Mouse (Mus musculus) lung, embryonic 15.5 days (tissue): ENCODE data around the gene Shisa6. TPM values are rescaled to one million over a fixed set of nuclear protein-coding genes. Genes with fewer than 3 reads are reported as not detected.

Source experiments
- ATAC-seq: fragments of 200-750 bp; cut with Nextera tagmentation; 2 replicates; pipeline ENCODE4 v1.8.0; 2017; ENCODE audit warnings: moderate number of reproducible peaks, borderline replicate concordance; ENCODE audit not compliant: low FRiP score, low TSS enrichment; ENCODE audit errors: extremely low read depth
- H3K27ac ChIP-seq: fragments of 300-500 bp; sonication (generic); 2 replicates; pipeline ENCODE4 v1.5.1; 2015; ENCODE audit warnings: moderate library complexity, mild to moderate bottlenecking, inconsistent platforms
- H3K27me3 ChIP-seq: fragments of 300-500 bp; sonication (generic); 2 replicates; pipeline ENCODE4 v1.6.1; 2015; ENCODE audit warnings: inconsistent platforms
- H3K36me3 ChIP-seq: fragments of 300-500 bp; sonication (generic); 2 replicates; pipeline ENCODE4 v1.6.1; 2015; ENCODE audit warnings: inconsistent platforms
- H3K4me1 ChIP-seq: fragments of 300-500 bp; sonication (generic); 2 replicates; pipeline ENCODE4 v1.6.1; 2015; ENCODE audit warnings: inconsistent platforms
- H3K4me2 ChIP-seq: fragments of 300-500 bp; sonication (generic); 2 replicates; pipeline ENCODE4 v1.6.1; 2015; ENCODE audit warnings: inconsistent platforms, mild to moderate bottlenecking, moderate library complexity
- H3K4me3 ChIP-seq: fragments of 300-500 bp; sonication (generic); 2 replicates; pipeline ENCODE4 v1.5.1; 2015; ENCODE audit warnings: mild to moderate bottlenecking, inconsistent platforms
- H3K9ac ChIP-seq: fragments of 300-500 bp; sonication (generic); 2 replicates; pipeline ENCODE4 v1.6.1; 2015; ENCODE audit warnings: inconsistent platforms
- H3K9me3 ChIP-seq: fragments of 300-500 bp; sonication (generic); 2 replicates; pipeline ENCODE4 v1.6.1; 2016; ENCODE audit warnings: inconsistent platforms
- WGBS: fragments of 180-500 bp; shearing (Covaris S2); methylation state at CpG from one replicate; pipeline ENCODE4 v1.1.7; 2015; 5-methylcytosine and 5-hydroxymethylcytosine counted together
- polyA plus RNA-seq: library from polyadenylated mRNA; unstranded; fragments of >200 nt; fragmentation: Nextera tagmentation; extraction: Ambion mirVana; gene quantifications from 2 replicates; pipeline ENCODE4 v1.2.1, GENCODE M21; 2015

Gene Shisa6
- polyA plus RNA-seq, 1 experiment from 2014 or later: 0.31 TPM

DNA sequence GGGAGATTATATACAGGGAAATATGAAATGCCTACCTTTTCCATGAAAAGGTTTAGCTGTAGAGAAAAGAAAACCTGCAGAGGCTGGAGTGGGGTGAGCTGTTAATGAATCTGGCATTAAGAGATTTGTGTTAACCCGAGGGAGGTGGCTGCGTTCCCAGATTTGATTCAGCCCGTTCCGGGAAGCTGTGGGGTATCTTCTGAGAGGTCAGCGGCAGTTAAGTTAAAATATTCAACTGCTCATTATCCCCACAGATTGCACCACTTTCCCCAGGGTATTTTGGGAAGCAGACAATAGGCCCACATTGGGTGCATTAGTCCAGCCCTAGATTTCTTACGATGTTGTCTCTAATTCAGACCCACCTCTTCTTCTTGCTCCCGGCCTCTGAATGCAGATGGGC, 213.0 kb downstream of the Shisa6 start:
- no peak overlapping the region for H3K9ac ChIP-seq
- no peaks in the 10 kb centered on the region for H3K27me3 ChIP-seq
- ATAC-seq: no peak
- no peaks in the 10 kb centered on the region for H3K36me3 ChIP-seq
- 74% methylated on average over 7 of the region's 7 CpGs for WGBS
- no peak overlapping the region for H3K4me2 ChIP-seq
- H3K9me3 ChIP-seq: no peaks in the 10 kb centered on the region
- no peak overlapping the region for H3K27ac ChIP-seq
- no peak overlapping the region for H3K4me3 ChIP-seq
- no peaks in the 10 kb centered on the region for H3K4me1 ChIP-seq

DNA sequence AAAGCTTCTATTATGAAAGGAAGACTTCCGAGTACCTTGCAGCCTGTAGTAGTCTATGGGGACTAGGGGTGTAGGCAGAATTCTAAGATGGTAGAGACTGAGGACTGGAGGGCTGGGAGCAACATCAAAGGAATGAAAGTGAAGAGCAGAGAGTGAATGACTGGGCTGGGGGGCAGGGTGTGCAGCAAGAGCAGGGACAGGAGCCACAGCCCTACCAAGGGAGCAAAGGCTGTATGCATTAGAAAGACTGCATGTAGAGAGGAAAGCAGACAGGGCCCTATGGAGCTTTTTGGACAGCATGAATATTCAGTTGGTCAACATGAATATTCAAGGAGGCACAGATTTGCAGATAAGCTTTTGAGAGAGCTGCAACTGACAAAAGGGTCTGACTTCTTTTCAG, 221.4 kb downstream of the Shisa6 start:
- no peak overlapping the region for H3K4me2 ChIP-seq
- ATAC-seq: no peak
- no peak overlapping the region for H3K4me3 ChIP-seq
- H3K27me3 ChIP-seq: no peaks in the 10 kb centered on the region
- WGBS: 66% methylated on average over 1 of the region's 1 CpGs
- no peak overlapping the region for H3K9ac ChIP-seq
- no peaks in the 10 kb centered on the region for H3K36me3 ChIP-seq
- no peaks in the 10 kb centered on the region for H3K9me3 ChIP-seq
- H3K4me1 ChIP-seq: no peaks in the 10 kb centered on the region
- no peak overlapping the region for H3K27ac ChIP-seq

DNA sequence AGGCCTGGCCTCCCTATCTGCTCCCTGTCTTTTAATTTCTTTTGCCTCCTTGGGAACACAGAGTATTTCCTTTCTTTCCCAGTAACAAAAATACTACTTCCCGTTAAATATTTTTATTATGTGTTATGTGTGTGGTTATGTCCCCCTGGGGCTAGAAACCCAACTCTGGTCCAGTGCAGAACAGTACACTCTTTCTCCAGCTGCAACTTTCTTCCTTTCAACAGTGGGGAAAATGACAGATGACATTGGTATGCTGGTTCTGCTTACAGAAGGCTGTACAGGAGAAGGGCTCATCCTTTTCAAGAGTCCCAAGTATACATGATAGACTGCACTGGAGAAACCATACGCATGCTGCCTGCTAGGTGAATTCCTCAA, 251.1 kb downstream of the Shisa6 start:
- Histone ChIP-seq H3K9ac (no peak overlapping the region), H3K4me3 (no peak overlapping the region), H3K4me2 (no peak overlapping the region), H3K36me3 (no peaks in the 10 kb centered on the region), H3K9me3 (no peaks in the 10 kb centered on the region), H3K4me1 (no peaks in the 10 kb centered on the region), H3K27me3 (no peaks in the 10 kb centered on the region), H3K27ac (no peak overlapping the region)
- 70% methylated on average over 2 of the region's 2 CpGs for WGBS
- no peak for ATAC-seq

DNA sequence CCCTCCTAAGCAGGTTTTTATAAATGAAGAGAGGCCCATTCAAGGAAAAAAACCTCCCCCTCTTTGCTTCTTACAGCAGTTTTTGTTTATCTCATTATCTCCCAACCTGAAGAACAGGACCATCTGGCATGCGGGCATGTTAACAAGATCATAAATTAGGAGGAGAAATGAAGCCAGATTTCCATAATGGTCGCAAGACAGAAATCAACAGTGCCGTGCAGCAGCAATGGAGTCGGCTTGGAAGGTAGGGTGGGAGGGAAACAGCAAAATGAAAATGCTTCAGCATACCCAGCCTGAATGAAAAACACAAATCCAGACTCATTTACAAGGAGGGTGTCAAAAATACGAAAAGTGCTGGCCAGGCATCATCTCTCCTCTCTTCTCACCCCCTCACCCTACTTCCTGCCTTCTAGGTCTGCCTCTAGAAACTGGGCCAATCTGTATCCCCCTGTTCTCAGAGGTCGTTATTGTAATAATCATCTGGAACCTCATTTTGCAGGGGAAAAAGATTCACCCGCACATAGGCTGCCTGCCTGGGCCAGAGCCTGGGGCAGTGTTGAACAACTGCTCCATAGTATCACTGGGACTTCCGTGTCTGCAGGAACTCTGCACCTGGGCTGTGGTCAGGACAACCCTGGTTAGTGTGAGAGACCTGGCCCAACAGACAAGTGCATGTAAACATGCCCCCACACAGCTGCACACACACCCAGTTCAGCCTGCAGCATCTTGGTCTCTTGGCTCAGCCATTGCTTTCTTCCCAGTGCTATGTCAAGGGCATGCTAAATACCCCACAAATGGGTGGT, 251.7 kb downstream of the Shisa6 start:
- H3K27ac ChIP-seq: no peak overlapping the region
- H3K4me1 ChIP-seq: no peaks in the 10 kb centered on the region
- H3K4me3 ChIP-seq: no peak overlapping the region
- no peaks in the 10 kb centered on the region for H3K36me3 ChIP-seq
- no peak for ATAC-seq
- H3K9me3 ChIP-seq: no peaks in the 10 kb centered on the region
- no peak overlapping the region for H3K4me2 ChIP-seq
- H3K27me3 ChIP-seq: no peaks in the 10 kb centered on the region
- no peak overlapping the region for H3K9ac ChIP-seq
- 67% methylated on average over 8 of the region's 8 CpGs for WGBS

DNA sequence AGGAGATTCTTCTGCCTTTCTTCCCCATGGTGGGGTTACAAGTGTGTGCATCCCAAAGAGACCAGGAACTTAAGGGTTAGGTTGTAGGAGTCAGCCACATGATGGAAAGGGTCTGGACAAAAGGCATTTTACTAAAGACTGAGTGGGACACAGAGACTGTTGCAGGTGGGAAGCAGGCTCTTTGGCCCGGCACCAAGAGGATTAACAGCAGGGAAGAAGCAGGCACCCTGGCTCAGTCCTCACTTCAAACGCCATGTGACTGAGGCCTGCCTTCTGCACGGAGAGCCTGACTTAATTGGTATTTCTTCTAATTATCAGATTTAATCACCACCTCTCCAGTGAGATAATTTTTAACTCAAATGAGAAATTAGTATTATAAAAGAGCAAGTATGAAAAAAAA, 258.7 kb downstream of the Shisa6 start:
- no peaks in the 10 kb centered on the region for H3K36me3 ChIP-seq
- H3K9ac ChIP-seq: no peak overlapping the region
- H3K27me3 ChIP-seq: no peaks in the 10 kb centered on the region
- H3K27ac ChIP-seq: no peak overlapping the region
- no peak overlapping the region for H3K4me3 ChIP-seq
- H3K9me3 ChIP-seq: no peaks in the 10 kb centered on the region
- 57% methylated on average over 3 of the region's 3 CpGs for WGBS
- H3K4me2 ChIP-seq: no peak overlapping the region
- H3K4me1 ChIP-seq: no peaks in the 10 kb centered on the region
- ATAC-seq: no peak

DNA sequence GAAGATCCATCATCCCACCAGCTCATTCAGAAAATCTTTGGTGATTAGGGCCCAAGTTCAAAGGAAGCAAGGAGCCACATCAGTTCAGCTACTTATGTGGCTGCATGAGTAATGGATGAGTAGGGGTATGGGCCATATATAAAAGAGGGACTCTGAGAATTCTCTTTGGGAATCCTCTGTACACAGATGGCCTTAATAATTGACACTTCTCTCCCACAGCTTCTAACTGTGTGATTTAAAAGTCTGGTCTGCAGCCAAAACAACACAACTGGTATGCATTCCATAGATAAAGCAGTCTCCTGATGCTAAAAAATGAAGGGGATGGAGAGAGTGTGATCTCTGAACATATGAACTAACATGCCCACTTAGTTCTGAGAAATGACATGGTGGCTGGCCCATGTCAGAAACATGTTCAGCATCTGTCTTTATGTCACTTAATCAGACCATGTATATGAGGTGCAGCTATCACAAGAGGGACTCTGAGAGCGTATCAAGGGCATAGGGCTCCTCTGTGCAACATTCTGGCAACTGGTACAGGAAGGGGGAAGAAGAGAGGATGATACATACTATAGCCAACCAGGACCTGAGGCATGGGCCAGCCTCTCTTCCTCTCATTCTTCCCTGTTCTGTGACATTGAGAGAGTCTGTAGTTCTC, 260.3 kb downstream of the Shisa6 start:
- Histone ChIP-seq H3K9me3 (no peaks in the 10 kb centered on the region), H3K4me3 (no peak overlapping the region), H3K9ac (no peak overlapping the region), H3K4me1 (no peaks in the 10 kb centered on the region), H3K27me3 (no peaks in the 10 kb centered on the region), H3K36me3 (no peaks in the 10 kb centered on the region), H3K4me2 (no peak overlapping the region), H3K27ac (no peak overlapping the region)
- WGBS: 25% methylated on average over 1 of the region's 1 CpGs
- ATAC-seq: peak; percentile 92

DNA sequence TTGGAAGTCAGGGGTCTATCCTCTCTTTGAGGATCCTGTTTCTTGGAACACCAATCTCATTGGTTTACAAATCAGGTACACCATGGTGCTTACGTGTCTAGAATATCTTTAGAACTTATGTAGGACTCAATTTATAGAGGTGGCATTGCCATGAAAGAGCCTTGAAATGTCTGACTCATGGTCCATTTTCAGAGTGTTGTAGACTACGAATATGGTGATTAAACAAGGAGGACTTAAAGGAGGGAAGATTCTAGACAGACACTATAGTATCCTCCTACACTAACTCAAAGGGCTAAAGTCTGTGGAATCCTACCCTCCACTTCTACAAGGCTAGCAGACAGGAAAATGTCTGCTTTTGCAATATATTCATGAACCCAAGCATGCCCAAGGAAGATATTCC, 265.6 kb downstream of the Shisa6 start:
- Histone ChIP-seq H3K4me1 (no peaks in the 10 kb centered on the region), H3K9ac (no peak overlapping the region), H3K27ac (no peak overlapping the region), H3K4me3 (no peak overlapping the region), H3K9me3 (no peaks in the 10 kb centered on the region), H3K36me3 (no peaks in the 10 kb centered on the region), H3K4me2 (no peak overlapping the region), H3K27me3 (no peaks in the 10 kb centered on the region)
- ATAC-seq: no peak
- WGBS: 72% methylated on average over 2 of the region's 2 CpGs

DNA sequence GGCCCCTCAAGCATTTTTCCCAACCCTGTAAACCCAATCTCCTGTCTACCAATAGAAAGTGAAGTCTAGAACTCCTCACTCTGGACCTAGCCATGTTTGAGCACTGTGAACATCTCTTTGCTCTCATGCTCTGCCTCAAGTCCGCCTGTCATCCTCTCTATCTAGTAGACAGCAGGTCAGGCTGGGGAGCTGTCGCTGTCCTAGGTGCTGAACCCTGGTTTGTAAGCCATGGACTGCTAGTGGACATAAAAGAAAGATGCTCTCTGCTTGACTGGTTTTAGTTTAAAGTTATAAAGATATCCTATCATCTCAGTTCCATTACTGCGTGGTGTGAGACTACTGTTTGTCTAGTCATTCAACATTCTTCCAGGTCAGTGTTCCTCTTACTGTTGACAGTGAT, 266.9 kb downstream of the Shisa6 start:
- WGBS: 7% methylated on average over 3 of the region's 3 CpGs
- no peak for ATAC-seq
- Histone ChIP-seq H3K27me3 (no peaks in the 10 kb centered on the region), H3K27ac (no peak overlapping the region), H3K9me3 (no peaks in the 10 kb centered on the region), H3K36me3 (no peaks in the 10 kb centered on the region), H3K4me2 (no peak overlapping the region), H3K4me3 (no peak overlapping the region), H3K4me1 (no peaks in the 10 kb centered on the region), H3K9ac (no peak overlapping the region)

DNA sequence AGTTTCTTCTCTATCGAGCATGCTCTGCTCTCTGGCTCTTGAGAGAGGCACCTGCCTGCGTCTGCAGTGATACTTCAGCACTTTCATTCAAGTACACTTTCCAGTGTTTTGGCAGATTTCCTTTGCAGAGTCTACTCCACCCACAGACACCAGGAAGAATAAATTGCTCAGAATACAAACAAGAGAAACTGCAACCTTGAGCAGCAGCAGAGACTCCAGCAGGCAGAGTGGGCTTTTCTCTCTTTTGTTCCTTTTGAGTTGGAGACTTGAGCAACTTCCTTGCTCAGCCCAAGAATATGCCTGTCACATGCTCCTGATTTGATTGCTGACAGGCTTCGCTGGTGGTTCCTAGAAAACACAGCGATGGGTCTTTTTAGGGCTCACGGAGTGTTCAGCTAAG, 278.6 kb downstream of the Shisa6 start:
- no peaks in the 10 kb centered on the region for H3K36me3 ChIP-seq
- no peak overlapping the region for H3K4me2 ChIP-seq
- H3K9me3 ChIP-seq: no peaks in the 10 kb centered on the region
- no peaks in the 10 kb centered on the region for H3K4me1 ChIP-seq
- no peak overlapping the region for H3K4me3 ChIP-seq
- H3K9ac ChIP-seq: no peak overlapping the region
- WGBS: 74% methylated on average over 5 of the region's 5 CpGs
- ATAC-seq: no peak
- no peak overlapping the region for H3K27ac ChIP-seq
- no peaks in the 10 kb centered on the region for H3K27me3 ChIP-seq

DNA sequence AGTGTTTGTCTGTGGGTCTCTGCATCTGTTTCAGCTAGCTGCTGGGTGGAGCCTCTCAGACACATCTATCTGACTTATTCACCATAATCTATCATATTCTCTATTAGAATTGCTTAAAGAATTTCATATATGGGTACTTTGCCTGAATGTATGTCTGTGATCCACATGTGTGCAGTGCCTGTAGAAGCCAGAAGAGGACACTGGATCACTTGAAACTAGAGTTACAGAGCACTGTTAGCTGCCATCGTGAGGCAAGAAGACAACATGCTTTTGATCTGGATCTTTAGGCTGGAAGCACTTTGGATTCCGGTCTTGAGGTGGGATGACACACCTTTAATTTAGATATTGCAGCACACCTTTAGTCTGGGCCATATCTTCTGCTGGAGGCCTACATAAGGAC, 289.2 kb downstream of the Shisa6 start:
- H3K27me3 ChIP-seq: no peaks in the 10 kb centered on the region
- H3K27ac ChIP-seq: no peak overlapping the region
- no peak overlapping the region for H3K4me3 ChIP-seq
- ATAC-seq: no peak
- WGBS: 68% methylated on average over 2 of the region's 2 CpGs
- H3K9ac ChIP-seq: no peak overlapping the region
- H3K36me3 ChIP-seq: no peaks in the 10 kb centered on the region
- H3K4me2 ChIP-seq: no peak overlapping the region
- no peaks in the 10 kb centered on the region for H3K9me3 ChIP-seq
- no peaks in the 10 kb centered on the region for H3K4me1 ChIP-seq

DNA sequence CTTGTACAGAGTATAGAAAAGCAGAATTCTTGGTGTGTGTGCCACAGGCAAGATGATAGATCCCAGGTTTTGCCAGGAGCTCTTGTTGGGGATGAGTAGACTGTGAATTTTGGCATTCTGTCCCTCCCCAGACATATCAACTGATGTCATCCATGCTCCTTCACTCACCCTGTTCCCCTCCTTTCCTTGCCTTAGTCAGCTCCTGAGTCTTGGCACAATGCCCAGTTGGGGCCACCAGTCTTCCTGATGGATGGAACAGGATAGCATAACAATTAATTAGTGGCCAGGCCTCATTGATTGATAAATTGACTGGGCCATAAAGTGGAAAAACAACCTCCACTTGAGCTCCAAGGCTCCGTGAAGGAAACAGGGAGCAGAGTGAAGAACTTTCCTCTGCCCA, 292.9 kb downstream of the Shisa6 start:
- H3K27me3 ChIP-seq: no peaks in the 10 kb centered on the region
- H3K4me3 ChIP-seq: no peak overlapping the region
- no peak overlapping the region for H3K4me2 ChIP-seq
- H3K9ac ChIP-seq: no peak overlapping the region
- H3K27ac ChIP-seq: no peak overlapping the region
- no peaks in the 10 kb centered on the region for H3K36me3 ChIP-seq
- WGBS: 24% methylated on average over 1 of the region's 1 CpGs
- no peaks in the 10 kb centered on the region for H3K9me3 ChIP-seq
- no peaks in the 10 kb centered on the region for H3K4me1 ChIP-seq
- ATAC-seq: no peak

DNA sequence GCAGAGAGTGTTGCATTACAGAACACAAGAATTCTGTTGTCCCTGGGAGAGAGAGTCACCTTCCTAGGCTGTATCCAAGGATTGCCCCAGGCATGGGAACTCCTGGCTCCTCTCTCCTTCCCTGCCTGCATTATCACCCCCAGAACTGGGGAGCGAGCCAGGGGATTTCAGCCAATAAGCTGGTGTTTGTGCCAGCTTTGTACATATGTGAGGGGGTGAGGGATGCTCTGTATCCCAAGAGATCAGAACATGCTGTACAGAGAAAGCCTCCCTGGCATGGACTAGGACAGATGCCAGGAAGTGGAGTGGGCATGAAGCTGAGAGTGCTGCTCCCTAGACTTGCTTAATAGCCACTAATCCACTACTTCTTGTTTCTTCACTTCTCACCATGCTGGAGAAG, 303.6 kb downstream of the Shisa6 start:
- no peaks in the 10 kb centered on the region for H3K27me3 ChIP-seq
- H3K27ac ChIP-seq: no peak overlapping the region
- no peak for ATAC-seq
- H3K9me3 ChIP-seq: no peaks in the 10 kb centered on the region
- no peak overlapping the region for H3K4me2 ChIP-seq
- H3K4me3 ChIP-seq: no peak overlapping the region
- no peaks in the 10 kb centered on the region for H3K4me1 ChIP-seq
- no peak overlapping the region for H3K9ac ChIP-seq
- 65% methylated on average over 1 of the region's 1 CpGs for WGBS
- H3K36me3 ChIP-seq: no peaks in the 10 kb centered on the region
